ENCODE assay signal across 14 mouse cellular contexts in genomic region chr15:85248311-85248710, GRCm38 (mm10).
"Had no signal": no experiment of that assay in that cellular context is flagged by ENCODE, and none has a peak within 500 bp of the region (broad histone marks: within the 10 kb centered on the region; RNA-seq: fewer than 3 reads in every experiment).

No protein-coding gene starts in this region.

- H3K9ac ChIP-seq: lung, embryonic 14.5 days; midbrain, embryonic 12.5 days; midbrain, embryonic 15.5 days; neural tube, embryonic 12.5 days; stomach, embryonic 15.5 days had no signal

- H3K9me3 ChIP-seq: midbrain, embryonic 10.5 days; midbrain, embryonic 12.5 days; midbrain, embryonic 15.5 days; neural tube, embryonic 12.5 days; stomach, embryonic 15.5 days had no signal

- DNase-seq: lung, adult 18-20 months; lung, embryonic 14.5 days; lung, postnatal 10 days; lung, postnatal 4 days; right cerebral cortex, postnatal 14 days; thymus, adult 2 months; thymus, postnatal 25 days; thymus, postnatal 4 days had no signal

- H3K4me3 ChIP-seq: midbrain, embryonic 10.5 days; midbrain, embryonic 12.5 days; midbrain, embryonic 15.5 days; neural tube, embryonic 12.5 days; stomach, embryonic 15.5 days had no signal

- H3K4me2 ChIP-seq: lung, embryonic 14.5 days; midbrain, embryonic 12.5 days; midbrain, embryonic 15.5 days; neural tube, embryonic 12.5 days; stomach, embryonic 15.5 days had no signal

- H3K4me1 ChIP-seq: midbrain, embryonic 10.5 days; midbrain, embryonic 12.5 days; midbrain, embryonic 15.5 days; neural tube, embryonic 12.5 days; stomach, embryonic 15.5 days had no signal

- H3K36me3 ChIP-seq: midbrain, embryonic 15.5 days had no signal

- H3K27me3 ChIP-seq: midbrain, embryonic 12.5 days; midbrain, embryonic 15.5 days; neural tube, embryonic 12.5 days; stomach, embryonic 15.5 days had no signal

- H3K27ac ChIP-seq: midbrain, embryonic 10.5 days; midbrain, embryonic 12.5 days; midbrain, embryonic 15.5 days; neural tube, embryonic 12.5 days; stomach, embryonic 15.5 days; stomach, postnatal 0 days had no signal

- ATAC-seq: midbrain, embryonic 15.5 days had no signal
